Mouse (Mus musculus): ENCODE results near the gene Tnip2.

DNA sequence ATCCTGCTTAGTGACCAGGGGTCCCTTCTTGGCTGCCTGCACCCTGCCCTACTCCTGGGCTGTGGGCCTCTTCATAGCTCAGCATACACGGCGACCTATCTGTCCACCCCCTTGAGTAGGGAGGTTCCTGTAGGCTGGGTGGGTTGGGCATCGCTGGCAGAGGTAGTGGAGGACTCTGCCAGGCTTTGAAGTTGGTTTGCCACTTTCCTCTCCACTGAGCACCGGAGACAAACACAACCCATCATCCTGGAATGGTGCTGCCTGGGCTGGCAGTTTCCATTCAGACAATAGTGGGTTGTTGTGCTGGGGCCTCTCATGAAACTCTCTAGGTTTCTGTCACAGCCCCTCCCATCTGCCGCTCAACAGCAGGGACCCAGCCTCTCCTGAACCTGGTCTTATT is 16.3 kb upstream of the Tnip2 start:
- TF ChIP-seq GATA1 (IDR thresholded peaks at IDR 0.05; ENCODE audit: borderline replicate concordance, low read length) (no peak), CTCF (IDR thresholded peaks at IDR 0.05; ENCODE audit: low read depth, low read length) (no peak)

All from G1E (cell line).